Mouse (Mus musculus): Measurements from ENCODE around the gene Olfr1097. TPM values are rescaled to one million over a fixed set of nuclear protein-coding genes. Genes with fewer than 3 reads are reported as not detected.

The Olfr1097 gene
- total RNA-seq (2021): not detected
- long read RNA-seq, experiment 1: 0 reads
- long read RNA-seq, experiment 2: 0 reads

GRCm38 (mm10) chr2:86892116-86892515 lies at the start of gene Olfr1097:
Gene Olfr1097 (minus strand): TSS chr2:86892216.
- DNase-seq: no peak

- no peak for DNase-seq
Observed at GRCm38 (mm10) chr2:86926557-86926956, 34.5 kb upstream of the Olfr1097 start.

- no peak for DNase-seq
Observed at GRCm38 (mm10) chr2:86924445-86924844, 32.4 kb upstream of the Olfr1097 start, which contains the start of gene Olfr1098. Gene Olfr1098 (minus strand): TSS chr2:86924545.

GRCm38 (mm10) chr2:86905647-86906046 lies 13.6 kb upstream of the Olfr1097 start:
- no peak for DNase-seq

- DNase-seq: no peak
Observed at GRCm38 (mm10) chr2:86874702-86875101, 17.3 kb downstream of the Olfr1097 start, which contains the start of gene Gm13723. Gene Gm13723 (minus strand): TSS chr2:86874802.

- DNase-seq: no peak
Observed at GRCm38 (mm10) chr2:86851596-86851995, 40.4 kb downstream of the Olfr1097 start, which contains the start of gene Olfr1095. Gene Olfr1095 (minus strand): TSS chr2:86851696.

Other genes with a start within 250 kb of the Olfr1097 start
- not detected for gene Olfr1085, start 230.2 kb downstream of the Olfr1097 start, total RNA-seq (2021)
- gene Olfr1086, start 212.1 kb downstream of the Olfr1097 start, total RNA-seq (2021): not detected
- gene Olfr1087, start 193.8 kb downstream of the Olfr1097 start, total RNA-seq (2021): not detected
- gene Olfr1089, start 158.5 kb downstream of the Olfr1097 start, total RNA-seq (2021): not detected
- gene Olfr1090, start 133.2 kb downstream of the Olfr1097 start, total RNA-seq (2021): not detected
- not detected for gene Olfr1093, start 109.7 kb downstream of the Olfr1097 start, total RNA-seq (2021)
- not detected for gene Olfr141, start 82.2 kb downstream of the Olfr1097 start, total RNA-seq (2021)
- gene Olfr1094, start 67.6 kb downstream of the Olfr1097 start, total RNA-seq (2021): not detected
- not detected for gene Olfr1095, start 40.5 kb downstream of the Olfr1097 start, total RNA-seq (2021)
- gene Gm13723, start 17.4 kb downstream of the Olfr1097 start, total RNA-seq (2021): not detected
- gene Olfr1098, start 32.3 kb upstream of the Olfr1097 start, total RNA-seq (2021): not detected
- gene Olfr1099, start 68.5 kb upstream of the Olfr1097 start, total RNA-seq (2021): not detected
- not detected for gene Olfr1100, start 87.7 kb upstream of the Olfr1097 start, total RNA-seq (2021)
- not detected for gene Olfr1101, start 99.0 kb upstream of the Olfr1097 start, total RNA-seq (2021)
- not detected for gene Olfr1102, start 106.2 kb upstream of the Olfr1097 start, total RNA-seq (2021)
- not detected for gene Olfr1104, start 134.9 kb upstream of the Olfr1097 start, total RNA-seq (2021)
- gene Olfr1105, start 144.3 kb upstream of the Olfr1097 start, total RNA-seq (2021): not detected
- not detected for gene Olfr1106, start 160.1 kb upstream of the Olfr1097 start, total RNA-seq (2021)
- gene Olfr1107, start 183.6 kb upstream of the Olfr1097 start, total RNA-seq (2021): not detected
- not detected for gene Olfr1109, start 203.8 kb upstream of the Olfr1097 start, total RNA-seq (2021)
- not detected for gene Olfr259, start 222.4 kb upstream of the Olfr1097 start, total RNA-seq (2021)
- gene Olfr1110, start 248.1 kb upstream of the Olfr1097 start, total RNA-seq (2021): not detected

Data from heart, adult 18-20 months (tissue).